Mouse (Mus musculus): Measurements from ENCODE around the gene Gm21981. TPM values are rescaled to one million over a fixed set of nuclear protein-coding genes. Genes with fewer than 3 reads are reported as not detected.
"Not testable (repeated sequence)": the region's sequence is repeated elsewhere in the genome, so short reads cannot be mapped to it uniquely, and the experiment has no call there.

The Gm21981 gene
- polyA plus RNA-seq, 1 experiment from 2014 or later: 1.5 TPM

DNA sequence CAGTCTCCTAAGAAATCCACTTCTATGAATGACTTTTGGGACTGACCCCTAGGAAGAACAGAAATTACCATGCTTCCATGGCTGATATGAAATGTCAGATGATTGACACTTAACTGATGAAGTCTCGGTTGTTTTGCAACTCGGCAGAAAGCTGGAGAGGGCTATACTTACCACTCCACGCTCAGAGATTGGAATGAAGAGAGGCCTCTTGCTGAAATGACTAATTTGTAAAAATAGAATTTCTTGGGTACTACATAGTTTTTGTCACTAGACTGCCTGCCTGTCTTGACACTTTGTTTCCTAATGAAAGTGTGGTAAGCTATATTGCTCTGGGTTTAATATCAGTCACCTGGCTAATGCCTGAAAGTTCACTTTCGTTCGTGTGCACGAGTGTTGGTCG lies 29.8 kb downstream of the Gm21981 start:
- Histone ChIP-seq H3K4me1 (ENCODE audit: control insufficient read depth, insufficient read depth, low read length) (no peaks in the 10 kb centered on the region), H3K4me2 (ENCODE audit: low read depth, low read length) (no peak overlapping the region), H3K36me3 (ENCODE audit: control insufficient read depth, insufficient read depth, low read length) (no peaks in the 10 kb centered on the region), H3K27ac (replicated peaks; ENCODE audit: low read depth, low read length) (no peak overlapping the region), H3K4me3 (ENCODE audit: low read depth, low read length) (no peak overlapping the region), H3K9ac (ENCODE audit: low read depth, low read length) (no peak overlapping the region), H3K9me3 (ENCODE audit: control insufficient read depth, low read length) (no peaks in the 10 kb centered on the region), H3K27me3 (replicated peaks; ENCODE audit: control insufficient read depth, insufficient read depth, low read length) (no peaks in the 10 kb centered on the region)
- ATAC-seq (ENCODE audit: low read depth) (no peak), DNase-seq (ENCODE audit: low spot score) (no peak)
- 85% methylated on average over 7 of the region's 7 CpGs for WGBS

DNA sequence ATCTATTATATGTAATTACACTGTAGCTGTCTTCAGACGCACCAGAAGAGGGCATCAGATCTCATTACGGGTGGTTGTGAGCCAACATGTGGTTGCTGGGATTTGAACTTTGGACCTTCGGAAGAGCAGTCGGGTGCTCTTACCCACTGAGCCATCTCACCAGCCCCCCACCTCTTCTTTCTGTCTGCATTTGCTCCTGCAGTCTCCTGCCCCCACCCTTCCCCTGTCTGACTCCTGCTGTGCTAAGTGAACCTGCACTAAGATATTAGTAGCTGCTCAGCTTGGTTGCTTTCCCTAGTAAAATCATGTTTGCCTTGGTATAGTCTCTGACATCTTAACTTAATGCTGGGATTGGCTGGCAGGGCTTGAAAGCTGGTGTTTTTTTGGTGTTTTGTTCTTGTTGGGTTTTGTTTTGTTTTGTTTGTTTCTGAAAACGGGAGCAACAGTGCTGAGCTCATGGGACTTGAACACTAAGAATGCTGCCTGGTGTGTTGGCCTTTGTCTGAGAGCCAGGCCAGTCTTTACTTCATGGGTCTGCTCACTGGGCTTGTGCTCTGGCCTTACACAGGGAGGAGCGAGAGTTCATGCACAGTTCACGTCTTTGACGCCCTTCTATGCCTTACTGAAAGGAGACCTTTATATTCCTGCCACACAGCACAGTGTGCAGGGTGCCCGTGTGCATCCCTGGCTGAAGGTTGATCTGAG lies 31.1 kb downstream of the Gm21981 start:
- Histone ChIP-seq H3K36me3 (ENCODE audit: control insufficient read depth, insufficient read depth, low read length) (no peaks in the 10 kb centered on the region), H3K27me3 (replicated peaks; ENCODE audit: control insufficient read depth, insufficient read depth, low read length) (no peaks in the 10 kb centered on the region), H3K9ac (ENCODE audit: low read depth, low read length) (no peak overlapping the region), H3K9me3 (ENCODE audit: control insufficient read depth, low read length) (no peaks in the 10 kb centered on the region), H3K4me3 (ENCODE audit: low read depth, low read length) (no peak overlapping the region), H3K4me2 (ENCODE audit: low read depth, low read length) (no peak overlapping the region), H3K27ac (replicated peaks; ENCODE audit: low read depth, low read length) (no peak overlapping the region), H3K4me1 (ENCODE audit: control insufficient read depth, insufficient read depth, low read length) (no peaks in the 10 kb centered on the region)
- DNase-seq (ENCODE audit: low spot score): peak; percentile 40
- ATAC-seq (ENCODE audit: low read depth): peak; percentile 62; the same call in 1 of the 2 replicates
- WGBS: 50% methylated on average over 9 of the region's 9 CpGs

DNA sequence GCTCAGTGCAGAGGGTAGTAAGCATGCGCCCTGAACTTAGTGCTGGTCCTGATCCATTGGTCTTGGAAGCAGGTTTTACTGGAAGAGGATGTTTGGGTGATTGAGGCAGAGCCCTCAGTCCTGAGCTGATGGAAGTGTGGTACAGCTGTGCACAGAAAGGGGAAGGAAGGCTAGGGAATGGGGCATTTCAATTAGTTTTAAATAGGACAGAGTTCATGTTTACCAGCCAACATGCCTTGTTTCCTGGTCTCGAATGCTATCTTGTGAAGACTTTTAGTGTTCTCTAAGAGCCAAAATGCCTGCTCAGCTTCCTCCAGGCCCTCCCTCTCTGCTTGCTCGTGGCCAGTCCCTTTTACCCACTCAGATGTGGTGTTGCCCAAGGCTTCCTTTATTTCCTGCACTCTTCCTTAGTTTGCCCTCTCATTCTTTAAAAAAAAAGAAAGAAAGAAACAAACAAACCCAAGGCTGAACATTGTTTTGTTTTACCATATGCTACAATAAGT lies 35.5 kb downstream of the Gm21981 start:
- Histone ChIP-seq H3K36me3 (ENCODE audit: control insufficient read depth, insufficient read depth, low read length) (no peaks in the 10 kb centered on the region), H3K4me3 (ENCODE audit: low read depth, low read length) (no peak overlapping the region), H3K9me3 (ENCODE audit: control insufficient read depth, low read length) (no peaks in the 10 kb centered on the region), H3K9ac (ENCODE audit: low read depth, low read length) (no peak overlapping the region), H3K27me3 (replicated peaks; ENCODE audit: control insufficient read depth, insufficient read depth, low read length) (no peaks in the 10 kb centered on the region), H3K27ac (replicated peaks; ENCODE audit: low read depth, low read length) (no peak overlapping the region), H3K4me1 (ENCODE audit: control insufficient read depth, insufficient read depth, low read length) (no peaks in the 10 kb centered on the region), H3K4me2 (ENCODE audit: low read depth, low read length) (no peak overlapping the region)
- DNase-seq (ENCODE audit: low spot score) (no peak), ATAC-seq (ENCODE audit: low read depth) (no peak)
- 81% methylated on average over 3 of the region's 3 CpGs for WGBS

DNA sequence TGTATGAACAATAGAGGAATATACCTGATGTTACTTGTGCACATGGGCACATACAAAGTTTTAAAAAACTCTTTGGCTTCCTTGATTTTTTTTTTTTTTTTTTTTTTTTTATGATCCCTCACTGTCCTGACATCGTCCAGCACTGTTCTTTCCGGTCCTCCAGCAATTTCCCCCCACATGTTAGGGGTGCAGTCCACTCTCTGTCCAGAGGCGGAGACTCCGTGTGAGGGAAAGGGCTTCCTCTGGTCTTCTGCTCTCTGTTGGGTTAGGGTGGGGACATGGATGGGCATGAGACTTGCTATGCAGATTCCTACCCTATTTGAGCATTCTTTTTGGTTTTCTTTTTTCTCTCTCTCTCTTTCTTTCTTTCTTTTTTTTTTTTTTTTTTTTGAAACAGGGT lies 36.4 kb downstream of the Gm21981 start:
- WGBS: 79% methylated on average over 4 of the region's 4 CpGs
- no peak overlapping the region for H3K27ac ChIP-seq (replicated peaks; ENCODE audit: low read depth, low read length)

DNA sequence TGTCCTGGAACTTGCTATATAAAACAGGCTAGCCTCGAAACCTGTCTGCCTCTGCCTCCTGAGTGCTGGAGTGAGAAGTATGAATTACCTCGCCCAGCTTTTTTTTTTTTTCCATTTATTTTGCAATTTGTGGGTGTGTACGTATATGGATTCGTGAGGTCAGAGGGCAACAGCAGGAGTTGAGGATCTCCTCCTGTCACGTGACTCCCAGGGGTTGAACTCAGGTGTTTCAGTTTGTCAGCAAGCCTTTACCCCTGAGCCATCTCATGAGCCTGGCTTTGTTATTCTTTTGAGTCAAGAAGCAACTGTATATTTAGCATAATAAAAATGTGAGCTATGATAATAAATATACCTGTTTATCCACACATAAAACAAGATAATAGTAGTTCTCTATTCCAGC lies 38.6 kb downstream of the Gm21981 start:
- Histone ChIP-seq H3K4me3 (ENCODE audit: low read depth, low read length) (no peak overlapping the region), H3K36me3 (ENCODE audit: control insufficient read depth, insufficient read depth, low read length) (no peaks in the 10 kb centered on the region), H3K27ac (replicated peaks; ENCODE audit: low read depth, low read length) (no peak overlapping the region), H3K4me1 (ENCODE audit: control insufficient read depth, insufficient read depth, low read length) (no peaks in the 10 kb centered on the region), H3K9me3 (ENCODE audit: control insufficient read depth, low read length) (no peaks in the 10 kb centered on the region), H3K9ac (ENCODE audit: low read depth, low read length) (no peak overlapping the region), H3K4me2 (ENCODE audit: low read depth, low read length) (no peak overlapping the region), H3K27me3 (replicated peaks; ENCODE audit: control insufficient read depth, insufficient read depth, low read length) (no peaks in the 10 kb centered on the region)
- WGBS: 74% methylated on average over 5 of the region's 5 CpGs
- no peak for ATAC-seq (ENCODE audit: low read depth)
- no peak for DNase-seq (ENCODE audit: low spot score)

More for the DNA sequence above, 36.4 kb downstream of the Gm21981 start:
- no peak for DNase-seq (ENCODE audit: low spot score)
- no peak for ATAC-seq (ENCODE audit: low read depth)
- H3K4me2 ChIP-seq (ENCODE audit: low read depth, low read length): no peak overlapping the region
- H3K4me3 ChIP-seq (ENCODE audit: low read depth, low read length): no peak overlapping the region
- no peaks in the 10 kb centered on the region for H3K27me3 ChIP-seq (replicated peaks; ENCODE audit: control insufficient read depth, insufficient read depth, low read length)
- H3K4me1 ChIP-seq (ENCODE audit: control insufficient read depth, insufficient read depth, low read length): no peaks in the 10 kb centered on the region
- no peaks in the 10 kb centered on the region for H3K36me3 ChIP-seq (ENCODE audit: control insufficient read depth, insufficient read depth, low read length)
- H3K9me3 ChIP-seq (ENCODE audit: control insufficient read depth, low read length): no peaks in the 10 kb centered on the region
- no peak overlapping the region for H3K9ac ChIP-seq (ENCODE audit: low read depth, low read length)

DNA sequence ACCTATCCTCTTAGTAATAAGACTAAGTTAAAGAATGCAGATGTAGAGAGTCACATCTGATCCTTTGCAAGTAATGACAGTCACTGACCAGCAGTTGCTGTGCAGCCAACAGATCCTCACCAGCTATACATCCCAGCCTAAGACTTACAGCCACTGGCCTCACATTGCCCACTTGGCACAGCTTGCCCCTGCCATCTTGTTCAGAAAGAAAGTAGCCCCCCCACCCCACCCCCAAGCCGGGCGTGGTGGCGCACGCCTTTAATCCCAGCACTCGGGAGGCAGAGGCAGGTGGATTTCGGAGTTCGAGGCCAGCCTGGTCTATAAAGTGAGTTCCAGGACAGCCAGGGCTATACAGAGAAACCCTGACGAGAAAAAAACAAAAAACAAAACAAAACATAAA lies 39.9 kb downstream of the Gm21981 start:
- 90% methylated on average over 8 of the region's 8 CpGs for WGBS
- H3K36me3 ChIP-seq (ENCODE audit: control insufficient read depth, insufficient read depth, low read length); H3K9me3 ChIP-seq (ENCODE audit: control insufficient read depth, low read length); H3K9ac ChIP-seq (ENCODE audit: low read depth, low read length); H3K4me3 ChIP-seq (ENCODE audit: low read depth, low read length); H3K27ac ChIP-seq (replicated peaks; ENCODE audit: low read depth, low read length); DNase-seq (ENCODE audit: low spot score); ATAC-seq (ENCODE audit: low read depth); H3K4me1 ChIP-seq (ENCODE audit: control insufficient read depth, insufficient read depth, low read length); H3K4me2 ChIP-seq (ENCODE audit: low read depth, low read length); H3K27me3 ChIP-seq (replicated peaks; ENCODE audit: control insufficient read depth, insufficient read depth, low read length): not testable (repeated sequence)

DNA sequence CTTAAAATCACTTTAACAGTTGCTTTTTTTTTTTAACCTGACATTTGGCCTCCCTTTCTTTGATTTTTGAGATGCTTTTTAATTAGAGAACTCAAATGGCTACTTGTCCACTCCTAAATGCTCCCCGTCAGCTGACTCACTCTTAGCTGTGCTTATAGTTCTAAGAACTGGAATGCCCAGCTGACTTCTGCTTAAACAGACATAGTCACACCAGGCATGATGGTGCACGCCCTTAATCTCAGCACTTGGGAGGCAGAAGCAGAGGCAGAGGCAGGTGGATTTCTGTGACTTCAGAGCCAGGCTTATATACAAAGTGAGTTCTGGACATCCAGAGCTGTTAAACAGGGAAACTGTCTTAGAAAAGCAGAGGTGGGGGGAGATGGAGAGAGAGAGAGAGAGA lies 42.3 kb downstream of the Gm21981 start:
- whole genome bisulfite sequencing: 82% methylated on average over 2 of the region's 2 CpGs
- DNase-seq (ENCODE audit: low spot score) (no peak), ATAC-seq (ENCODE audit: low read depth) (no peak)
- Histone ChIP-seq H3K9ac (ENCODE audit: low read depth, low read length) (no peak overlapping the region), H3K36me3 (ENCODE audit: control insufficient read depth, insufficient read depth, low read length) (no peaks in the 10 kb centered on the region), H3K9me3 (ENCODE audit: control insufficient read depth, low read length) (no peaks in the 10 kb centered on the region), H3K4me2 (ENCODE audit: low read depth, low read length) (no peak overlapping the region), H3K4me1 (ENCODE audit: control insufficient read depth, insufficient read depth, low read length) (no peaks in the 10 kb centered on the region), H3K4me3 (ENCODE audit: low read depth, low read length) (no peak overlapping the region), H3K27me3 (replicated peaks; ENCODE audit: control insufficient read depth, insufficient read depth, low read length) (no peaks in the 10 kb centered on the region), H3K27ac (replicated peaks; ENCODE audit: low read depth, low read length) (no peak overlapping the region)

DNA sequence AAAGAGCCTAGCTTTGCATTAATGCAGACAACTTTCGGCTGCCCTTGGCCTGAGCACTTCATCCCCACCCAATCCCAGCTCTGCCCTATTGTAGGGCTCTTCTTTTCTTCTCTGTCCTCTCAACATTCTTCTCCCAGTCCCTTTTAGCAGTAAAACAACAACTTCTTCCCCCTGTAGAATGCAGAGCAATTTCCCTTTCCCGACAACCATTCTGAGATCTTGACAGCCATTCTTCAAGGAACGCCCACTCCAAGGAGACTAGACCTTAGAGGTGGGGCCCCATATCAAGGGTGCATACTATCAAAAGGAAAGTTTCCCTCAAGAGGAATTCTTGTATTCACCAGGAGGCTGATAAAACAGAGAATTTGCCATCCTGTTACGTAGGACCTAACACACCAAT lies 45.3 kb downstream of the Gm21981 start:
- DNase-seq (ENCODE audit: low spot score) (no peak), ATAC-seq (ENCODE audit: low read depth) (no peak)
- Histone ChIP-seq H3K9ac (ENCODE audit: low read depth, low read length) (no peak overlapping the region), H3K4me3 (ENCODE audit: low read depth, low read length) (no peak overlapping the region), H3K9me3 (ENCODE audit: control insufficient read depth, low read length) (no peaks in the 10 kb centered on the region), H3K27ac (replicated peaks; ENCODE audit: low read depth, low read length) (no peak overlapping the region), H3K4me2 (ENCODE audit: low read depth, low read length) (no peak overlapping the region), H3K4me1 (ENCODE audit: control insufficient read depth, insufficient read depth, low read length) (no peaks in the 10 kb centered on the region), H3K36me3 (ENCODE audit: control insufficient read depth, insufficient read depth, low read length) (no peaks in the 10 kb centered on the region), H3K27me3 (replicated peaks; ENCODE audit: control insufficient read depth, insufficient read depth, low read length) (no peaks in the 10 kb centered on the region)
- 72% methylated on average over 4 of the region's 4 CpGs for WGBS

DNA sequence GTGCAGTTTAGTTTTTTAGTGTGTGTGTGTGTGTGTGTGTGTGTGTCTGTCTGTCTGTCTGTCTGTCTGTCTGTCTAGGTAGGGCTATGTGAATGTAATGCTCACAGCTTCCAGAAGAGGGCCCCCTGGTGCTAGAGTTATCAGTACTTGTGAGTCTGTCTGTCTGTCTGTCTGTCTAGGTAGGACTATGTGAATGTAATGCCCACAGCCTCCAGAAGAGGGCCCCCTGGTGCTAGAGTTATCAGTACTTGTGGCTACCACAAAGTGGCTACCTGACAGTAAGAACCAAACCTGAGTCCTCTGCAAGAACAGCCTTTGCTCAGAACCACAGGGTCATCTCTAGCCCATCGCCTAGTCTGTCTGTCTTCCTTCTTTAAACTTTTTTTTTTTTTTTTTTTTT lies 47.6 kb downstream of the Gm21981 start:
- Histone ChIP-seq H3K27me3 (replicated peaks; ENCODE audit: control insufficient read depth, insufficient read depth, low read length) (no peaks in the 10 kb centered on the region), H3K4me2 (ENCODE audit: low read depth, low read length) (no peak overlapping the region), H3K4me3 (ENCODE audit: low read depth, low read length) (no peak overlapping the region), H3K4me1 (ENCODE audit: control insufficient read depth, insufficient read depth, low read length) (no peaks in the 10 kb centered on the region), H3K27ac (replicated peaks; ENCODE audit: low read depth, low read length) (no peak overlapping the region), H3K9ac (ENCODE audit: low read depth, low read length) (no peak overlapping the region), H3K36me3 (ENCODE audit: control insufficient read depth, insufficient read depth, low read length) (no peaks in the 10 kb centered on the region), H3K9me3 (ENCODE audit: control insufficient read depth, low read length) (no peaks in the 10 kb centered on the region)
- DNase-seq (ENCODE audit: low spot score) (peak; percentile 41), ATAC-seq (ENCODE audit: low read depth) (no peak)
- WGBS: 100% methylated on average over 1 of the region's 1 CpGs
